Mouse (Mus musculus): Measurements from ENCODE around the gene Aarsd1. TPM values are rescaled to one million over a fixed set of nuclear protein-coding genes. Genes with fewer than 3 reads are reported as not detected.

Gene Aarsd1
- polyA plus RNA-seq, 1 experiment = 50.6 TPM

DNA sequence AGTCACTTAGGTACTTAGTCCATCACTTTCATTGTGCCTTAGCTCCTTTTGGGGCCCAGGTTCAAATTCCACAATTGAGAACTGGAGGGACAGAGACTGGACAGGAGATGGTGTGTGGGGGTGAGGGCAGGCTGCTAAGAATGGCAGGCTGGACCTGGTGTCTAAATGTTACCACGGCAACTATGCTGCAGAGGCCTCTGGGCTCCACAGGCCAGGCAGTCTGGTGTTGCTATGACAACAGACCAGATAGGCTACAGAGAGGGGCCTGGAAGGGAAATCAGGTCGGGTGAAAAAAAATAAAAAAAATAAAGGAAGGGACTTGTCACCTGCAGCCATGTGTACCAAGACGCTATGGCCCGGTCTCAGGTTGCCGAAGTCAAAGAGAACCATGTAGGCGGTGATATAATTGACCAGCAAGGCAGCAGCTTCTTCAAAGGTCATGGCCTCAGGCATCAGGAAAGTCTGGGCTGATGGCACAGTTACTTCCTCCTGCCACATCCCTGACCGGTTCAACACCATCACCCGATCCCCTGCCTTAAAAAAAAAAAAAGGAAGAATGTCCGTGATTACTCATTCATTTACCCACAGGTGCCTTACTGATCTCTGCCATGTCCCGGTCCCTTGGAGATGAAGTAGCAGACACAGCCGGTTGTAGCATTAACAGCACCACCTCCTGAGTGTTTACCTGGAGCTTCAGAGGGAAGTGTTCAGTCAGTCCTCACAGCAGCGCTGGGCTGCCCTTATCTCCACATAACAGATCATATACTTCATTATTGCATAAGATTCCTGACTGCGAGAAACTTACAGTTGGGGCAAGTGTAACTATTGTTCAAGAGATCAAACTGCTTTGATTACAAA, 45.4 kb upstream of the Aarsd1 start:
- Histone ChIP-seq H3K36me3 (ENCODE audit: control insufficient read depth, insufficient read depth) (peaks cover 47% of the 10 kb centered on the region), H3K79me2 (ENCODE audit: control insufficient read depth, insufficient read depth) (peaks cover 32% of the 10 kb centered on the region), H3K4me3 (ENCODE audit: insufficient read depth, poor library complexity, severe bottlenecking) (no peak overlapping the region), H3ac (ENCODE audit: control insufficient read depth, insufficient read length, low read depth) (no peak overlapping the region), H3K79me3 (ENCODE audit: low read depth) (peaks cover 6% of the 10 kb centered on the region), H3K27me3 (ENCODE audit: control insufficient read depth, insufficient read depth, insufficient read length) (no peaks in the 10 kb centered on the region)
- TF ChIP-seq USF1 (IDR thresholded peaks at IDR 0.05; ENCODE audit: low read depth) (no peak), CTCF (IDR thresholded peaks at IDR 0.05; ENCODE audit: control insufficient read depth, insufficient read depth, insufficient read length) (no peak), CEBPB (IDR thresholded peaks at IDR 0.05; ENCODE audit: low read depth) (no peak), MYOD1 (IDR thresholded peaks at IDR 0.05; ENCODE audit: control insufficient read depth, insufficient read length, low read depth) (no peak), MAX (IDR thresholded peaks at IDR 0.05) (no peak), MYOG (IDR thresholded peaks at IDR 0.05; ENCODE audit: control insufficient read depth, extremely low read depth, insufficient read length) (no peak), FOSL1 (IDR thresholded peaks at IDR 0.05; ENCODE audit: insufficient read depth, low read length, poor library complexity, severe bottlenecking) (no peak)

GRCm38 (mm10) chr11:101462141-101462540, 44.7 kb upstream of the Aarsd1 start:
- Histone ChIP-seq H3K36me3 (ENCODE audit: control insufficient read depth, insufficient read depth) (peaks cover 54% of the 10 kb centered on the region), H3K27me3 (ENCODE audit: control insufficient read depth, insufficient read depth, insufficient read length) (no peaks in the 10 kb centered on the region), H3K79me2 (ENCODE audit: control insufficient read depth, insufficient read depth) (peaks cover 32% of the 10 kb centered on the region), H3K4me3 (ENCODE audit: insufficient read depth, poor library complexity, severe bottlenecking) (no peak overlapping the region), H3K79me3 (ENCODE audit: low read depth) (peaks cover 6% of the 10 kb centered on the region), H3ac (ENCODE audit: control insufficient read depth, insufficient read length, low read depth) (no peak overlapping the region)
- TF ChIP-seq FOSL1 (IDR thresholded peaks at IDR 0.05; ENCODE audit: insufficient read depth, low read length, poor library complexity, severe bottlenecking) = no peak
- TF ChIP-seq USF1 (IDR thresholded peaks at IDR 0.05; ENCODE audit: low read depth) = no peak
- no peak for TF ChIP-seq CTCF (IDR thresholded peaks at IDR 0.05; ENCODE audit: control insufficient read depth, insufficient read depth, insufficient read length)
- no peak for TF ChIP-seq MYOG (IDR thresholded peaks at IDR 0.05; ENCODE audit: control insufficient read depth, extremely low read depth, insufficient read length)
- no peak for TF ChIP-seq MAX (IDR thresholded peaks at IDR 0.05)

GRCm38 (mm10) chr11:101460321-101460720, 42.9 kb upstream of the Aarsd1 start:
- H3K79me3 ChIP-seq (ENCODE audit: low read depth) = peaks cover 6% of the 10 kb centered on the region
- H3K4me3 ChIP-seq (ENCODE audit: insufficient read depth, poor library complexity, severe bottlenecking) = no peak overlapping the region
- peaks cover 59% of the 10 kb centered on the region for H3K36me3 ChIP-seq (ENCODE audit: control insufficient read depth, insufficient read depth)
- TF ChIP-seq FOSL1 (IDR thresholded peaks at IDR 0.05; ENCODE audit: insufficient read depth, low read length, poor library complexity, severe bottlenecking) = no peak
- TF ChIP-seq CEBPB (IDR thresholded peaks at IDR 0.05; ENCODE audit: low read depth) = no peak
- no peak for TF ChIP-seq MAX (IDR thresholded peaks at IDR 0.05)
- TF ChIP-seq USF1 (IDR thresholded peaks at IDR 0.05; ENCODE audit: low read depth) = no peak
- no peak for TF ChIP-seq MYOD1 (IDR thresholded peaks at IDR 0.05; ENCODE audit: control insufficient read depth, insufficient read length, low read depth)
- no peak for TF ChIP-seq CTCF (IDR thresholded peaks at IDR 0.05; ENCODE audit: control insufficient read depth, insufficient read depth, insufficient read length)
- no peak for TF ChIP-seq MYOG (IDR thresholded peaks at IDR 0.05; ENCODE audit: control insufficient read depth, extremely low read depth, insufficient read length)
- no peaks in the 10 kb centered on the region for H3K27me3 ChIP-seq (ENCODE audit: control insufficient read depth, insufficient read depth, insufficient read length)
- H3K79me2 ChIP-seq (ENCODE audit: control insufficient read depth, insufficient read depth) = peaks cover 35% of the 10 kb centered on the region
- H3ac ChIP-seq (ENCODE audit: control insufficient read depth, insufficient read length, low read depth) = no peak overlapping the region

- Histone ChIP-seq H3K36me3 (ENCODE audit: control insufficient read depth, insufficient read depth) (peaks cover 59% of the 10 kb centered on the region), H3ac (ENCODE audit: control insufficient read depth, insufficient read length, low read depth) (no peak overlapping the region), H3K79me2 (ENCODE audit: control insufficient read depth, insufficient read depth) (peaks cover 34% of the 10 kb centered on the region), H3K79me3 (ENCODE audit: low read depth) (peaks cover 6% of the 10 kb centered on the region), H3K4me3 (ENCODE audit: insufficient read depth, poor library complexity, severe bottlenecking) (no peak overlapping the region), H3K27me3 (ENCODE audit: control insufficient read depth, insufficient read depth, insufficient read length) (no peaks in the 10 kb centered on the region)
- TF ChIP-seq MAX (IDR thresholded peaks at IDR 0.05) (no peak), CEBPB (IDR thresholded peaks at IDR 0.05; ENCODE audit: low read depth) (no peak), FOSL1 (IDR thresholded peaks at IDR 0.05; ENCODE audit: insufficient read depth, low read length, poor library complexity, severe bottlenecking) (no peak), MYOG (IDR thresholded peaks at IDR 0.05; ENCODE audit: control insufficient read depth, extremely low read depth, insufficient read length) (no peak), USF1 (IDR thresholded peaks at IDR 0.05; ENCODE audit: low read depth) (no peak), CTCF (IDR thresholded peaks at IDR 0.05; ENCODE audit: control insufficient read depth, insufficient read depth, insufficient read length) (no peak), MYOD1 (IDR thresholded peaks at IDR 0.05; ENCODE audit: control insufficient read depth, insufficient read length, low read depth) (no peak)
Observed at GRCm38 (mm10) chr11:101459716-101460115, 42.3 kb upstream of the Aarsd1 start.

DNA sequence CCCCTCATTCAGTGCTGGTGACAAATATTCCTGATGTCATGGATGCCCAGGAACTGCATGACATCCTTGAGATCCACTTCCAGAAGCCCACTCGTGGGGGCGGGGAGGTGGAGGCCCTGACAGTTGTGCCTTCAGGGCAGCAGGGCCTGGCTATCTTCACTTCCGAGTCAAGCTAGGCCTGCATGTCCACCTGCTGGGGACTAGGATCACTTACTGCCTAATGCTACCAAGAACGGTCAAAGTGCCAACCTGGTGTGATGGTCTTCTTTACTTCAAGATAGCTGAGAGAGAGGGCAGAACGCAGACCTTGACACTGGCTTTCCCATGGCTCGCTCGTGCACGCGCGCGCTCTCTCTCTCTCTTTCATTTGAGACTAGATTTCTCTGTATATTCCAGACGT, 40.8 kb upstream of the Aarsd1 start:
- H3K79me3 ChIP-seq (ENCODE audit: low read depth) = peaks cover 2% of the 10 kb centered on the region
- peaks cover 62% of the 10 kb centered on the region for H3K36me3 ChIP-seq (ENCODE audit: control insufficient read depth, insufficient read depth)
- no peak overlapping the region for H3ac ChIP-seq (ENCODE audit: control insufficient read depth, insufficient read length, low read depth)
- peaks cover 26% of the 10 kb centered on the region for H3K79me2 ChIP-seq (ENCODE audit: control insufficient read depth, insufficient read depth)
- H3K27me3 ChIP-seq (ENCODE audit: control insufficient read depth, insufficient read depth, insufficient read length) = no peaks in the 10 kb centered on the region
- no peak overlapping the region for H3K4me3 ChIP-seq (ENCODE audit: insufficient read depth, poor library complexity, severe bottlenecking)
- no peak for TF ChIP-seq MYOD1 (IDR thresholded peaks at IDR 0.05; ENCODE audit: control insufficient read depth, insufficient read length, low read depth)
- TF ChIP-seq CEBPB (IDR thresholded peaks at IDR 0.05; ENCODE audit: low read depth) = no peak
- no peak for TF ChIP-seq CTCF (IDR thresholded peaks at IDR 0.05; ENCODE audit: control insufficient read depth, insufficient read depth, insufficient read length)
- TF ChIP-seq USF1 (IDR thresholded peaks at IDR 0.05; ENCODE audit: low read depth) = no peak
- TF ChIP-seq MAX (IDR thresholded peaks at IDR 0.05) = no peak
- TF ChIP-seq MYOG (IDR thresholded peaks at IDR 0.05; ENCODE audit: control insufficient read depth, extremely low read depth, insufficient read length) = no peak
- no peak for TF ChIP-seq FOSL1 (IDR thresholded peaks at IDR 0.05; ENCODE audit: insufficient read depth, low read length, poor library complexity, severe bottlenecking)

Measured in C2C12 (cell line).